ENCODE assay signal across 1 mouse cellular context in genomic region chr14:122463080-122463691, GRCm38 (mm10).
TF ChIP-seq lines count a peak whose summit lies in the region.

No protein-coding gene starts in this region.

TF ChIP-seq in MEL, 35 proteins besides CTCF, POLR2A, EP300 and RAD21 (continued from another document):
- TF ChIP-seq UBTF (IDR thresholded peaks at IDR 0.05; ENCODE audit: borderline replicate concordance, insufficient read depth, low read depth, low read length) (no peak), KAT2A (conservative IDR thresholded peaks at IDR 0.05; ENCODE audit: low read depth, low read length) (no peak), CHD2 (IDR thresholded peaks at IDR 0.05; ENCODE audit: low read length) (no peak), MAZ (IDR thresholded peaks at IDR 0.05; ENCODE audit: low read depth, low read length) (no peak), ELF1 (IDR thresholded peaks at IDR 0.05; ENCODE audit: low read depth, low read length) (no peak), ZMIZ1 (IDR thresholded peaks at IDR 0.05; ENCODE audit: low read depth, low read length) (no peak), ZC3H11A (IDR thresholded peaks at IDR 0.05; ENCODE audit: low read depth, low read length) (no peak), JUND (IDR thresholded peaks at IDR 0.05; ENCODE audit: low read depth, low read length) (no peak), NRF1 (IDR thresholded peaks at IDR 0.05; ENCODE audit: insufficient read depth, low read depth, low read length, poor library complexity, severe bottlenecking) (no peak), MAFK (IDR thresholded peaks at IDR 0.05; ENCODE audit: borderline replicate concordance, low read depth, low read length) (no peak), TCF12 (IDR thresholded peaks at IDR 0.05; ENCODE audit: low read depth, low read length) (no peak), MAX (IDR thresholded peaks at IDR 0.05; ENCODE audit: low read length) (peak; percentile 53; the same call in 1 of the 2 replicates), POLR2AphosphoS5 (IDR thresholded peaks at IDR 0.05; ENCODE audit: borderline replicate concordance, low read depth, low read length) (no peak), GATA1 (IDR thresholded peaks at IDR 0.05; ENCODE audit: low read depth, low read length) (no peak), HCFC1 (IDR thresholded peaks at IDR 0.05; ENCODE audit: low read depth, low read length) (peak; percentile 6), SIN3A (IDR thresholded peaks at IDR 0.05; ENCODE audit: low read length) (peak; percentile 10; the same call in 1 of the 2 replicates), MXI1 (IDR thresholded peaks at IDR 0.05; ENCODE audit: low read depth, low read length) (peak; percentile 52; the same call in 1 of the 2 replicates), NELFE (IDR thresholded peaks at IDR 0.05; ENCODE audit: low read depth, low read length) (peak; percentile 31; the same call in 1 of the 2 replicates), RCOR1 (IDR thresholded peaks at IDR 0.05; ENCODE audit: low read depth, low read length) (no peak), MYC (IDR thresholded peaks at IDR 0.05; ENCODE audit: low read depth, low read length) (peak; percentile 58; the same call in 1 of the 2 replicates), MEF2A (IDR thresholded peaks at IDR 0.05; ENCODE audit: extremely low read depth, insufficient replicate concordance, low read depth, low read length, poor library complexity, severe bottlenecking) (no peak), ZKSCAN1 (IDR thresholded peaks at IDR 0.05; ENCODE audit: low read depth, low read length) (no peak), BHLHE40 (IDR thresholded peaks at IDR 0.05; ENCODE audit: borderline replicate concordance, low read depth, low read length) (no peak), SMC3 (IDR thresholded peaks at IDR 0.05; ENCODE audit: low read depth, low read length) (no peak), E2F4 (IDR thresholded peaks at IDR 0.05; ENCODE audit: borderline replicate concordance, low read depth, low read length) (no peak), USF2 (IDR thresholded peaks at IDR 0.05; ENCODE audit: borderline replicate concordance in 1 of 2, insufficient read depth in 1 of 2, low read depth in 1 of 2, low read length in 2 of 2) (no peak), POLR2AphosphoS2 (IDR thresholded peaks at IDR 0.05; ENCODE audit: low read length) (peak; percentile 43; the same call in 1 of the 2 replicates)
